Mouse (Mus musculus): ENCODE results near the gene Tnnt2. TPM values are rescaled to one million over a fixed set of nuclear protein-coding genes. Genes with fewer than 3 reads are reported as not detected.

Gene Tnnt2
- polyA plus RNA-seq, 1 experiment = 0.56 TPM

DNA sequence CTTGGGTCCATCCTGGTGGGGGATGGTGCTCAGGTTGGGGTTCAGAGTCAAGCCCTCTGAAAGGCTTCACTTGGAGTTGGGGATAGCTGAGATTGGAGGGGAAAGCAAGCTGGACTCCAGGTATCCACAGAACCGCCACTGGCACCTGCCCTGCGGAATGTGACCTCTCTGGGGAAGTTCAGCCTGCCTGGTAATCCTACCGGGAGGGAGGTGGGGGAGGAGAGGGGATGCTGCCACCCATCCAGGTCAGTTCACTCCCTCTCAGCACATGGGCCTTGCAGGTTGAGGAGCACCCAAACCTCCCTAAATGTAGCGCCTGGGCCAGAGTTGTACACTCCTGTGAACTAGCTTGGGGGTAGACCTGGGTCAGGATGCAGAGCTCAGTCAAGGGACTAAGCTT, 19.9 kb downstream of the Tnnt2 start:
- no peaks in the 10 kb centered on the region for H3K36me3 ChIP-seq (ENCODE audit: control insufficient read depth, insufficient read depth, low read length)
- H3K27ac ChIP-seq (ENCODE audit: insufficient read depth, low read depth, low read length) = no peak overlapping the region
- H3K4me1 ChIP-seq (ENCODE audit: control insufficient read depth, insufficient read depth, insufficient read length, low read length) = peaks cover 2% of the 10 kb centered on the region; the same call in 1 of the 2 replicates
- TF ChIP-seq CTCF (IDR thresholded peaks at IDR 0.05; ENCODE audit: extremely low read depth, insufficient read length, insufficient replicate concordance, low read depth, low read length) = no peak
- no peak for TF ChIP-seq POLR2A (IDR thresholded peaks at IDR 0.05; ENCODE audit: low read depth, low read length)
- 74% methylated on average over 4 of the region's 4 CpGs for WGBS
- no peaks in the 10 kb centered on the region for H3K27me3 ChIP-seq (ENCODE audit: control insufficient read depth, insufficient read depth, low read length)
- no peak overlapping the region for H3K4me3 ChIP-seq (ENCODE audit: low read depth, low read length)

DNA sequence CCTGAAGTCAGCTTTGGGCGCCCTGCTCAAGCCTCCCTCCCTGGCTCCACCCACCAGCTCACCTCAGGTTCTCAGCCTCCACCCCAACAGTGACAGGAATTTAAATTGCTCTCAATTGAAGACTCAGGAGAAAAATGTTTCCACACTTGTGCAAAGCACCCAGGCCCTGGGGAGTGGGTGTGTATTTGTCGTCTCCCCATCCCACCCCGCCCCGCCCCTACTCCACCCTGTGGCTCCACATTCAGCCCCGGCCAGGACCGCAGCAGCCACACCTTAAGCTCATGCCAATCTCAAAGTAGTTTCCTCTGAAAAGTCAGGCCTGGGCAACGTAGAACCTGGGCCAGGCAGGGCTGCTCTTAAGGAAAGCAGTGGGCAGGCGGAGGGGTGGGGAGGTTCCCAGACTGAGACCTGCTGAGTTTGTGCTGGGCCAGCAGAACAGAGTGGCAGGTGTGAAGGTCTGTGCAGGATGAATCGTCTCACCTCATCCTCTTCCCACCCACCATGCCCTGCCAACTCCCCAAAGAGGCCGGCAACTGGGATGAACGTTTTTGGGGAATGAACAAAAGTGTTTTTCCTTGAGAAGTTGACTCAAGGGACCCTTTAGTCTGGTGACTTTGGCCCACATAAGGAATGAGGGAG, 21.1 kb downstream of the Tnnt2 start:
- TF ChIP-seq POLR2A (IDR thresholded peaks at IDR 0.05; ENCODE audit: low read depth, low read length) (no peak), CTCF (IDR thresholded peaks at IDR 0.05; ENCODE audit: extremely low read depth, insufficient read length, insufficient replicate concordance, low read depth, low read length) (no peak)
- Histone ChIP-seq H3K27ac (ENCODE audit: insufficient read depth, low read depth, low read length) (no peak overlapping the region), H3K36me3 (ENCODE audit: control insufficient read depth, insufficient read depth, low read length) (no peaks in the 10 kb centered on the region), H3K4me1 (ENCODE audit: control insufficient read depth, insufficient read depth, insufficient read length, low read length) (peaks cover 2% of the 10 kb centered on the region; the same call in 1 of the 2 replicates), H3K4me3 (ENCODE audit: low read depth, low read length) (no peak overlapping the region), H3K27me3 (ENCODE audit: control insufficient read depth, insufficient read depth, low read length) (no peaks in the 10 kb centered on the region)
- 41% methylated on average over 11 of the region's 11 CpGs for WGBS

DNA sequence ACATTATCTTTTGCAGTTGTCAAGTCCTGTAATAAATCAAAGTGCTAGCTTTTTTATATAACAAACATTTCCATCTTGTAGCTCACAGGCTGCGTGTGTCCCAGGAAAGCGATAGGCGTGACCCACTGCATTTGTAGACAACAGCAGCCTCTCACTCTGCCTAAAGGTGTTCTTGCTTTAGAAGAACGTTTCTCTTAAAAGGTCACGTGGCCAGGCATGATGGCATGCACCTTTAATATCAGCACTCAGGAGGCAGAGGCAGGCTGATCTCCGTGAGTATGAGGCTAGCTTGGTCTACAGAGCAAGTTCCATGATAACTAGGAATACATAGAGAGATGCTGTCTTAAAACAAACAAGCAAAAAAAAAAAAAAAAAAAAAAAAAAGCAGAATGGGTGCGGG, 22.4 kb downstream of the Tnnt2 start:
- Histone ChIP-seq H3K36me3 (ENCODE audit: control insufficient read depth, insufficient read depth, low read length) (no peaks in the 10 kb centered on the region), H3K27me3 (ENCODE audit: control insufficient read depth, insufficient read depth, low read length) (no peaks in the 10 kb centered on the region), H3K27ac (ENCODE audit: insufficient read depth, low read depth, low read length) (no peak overlapping the region), H3K4me1 (ENCODE audit: control insufficient read depth, insufficient read depth, insufficient read length, low read length) (no peaks in the 10 kb centered on the region; the same call in 1 of the 2 replicates), H3K4me3 (ENCODE audit: low read depth, low read length) (no peak overlapping the region)
- TF ChIP-seq POLR2A (IDR thresholded peaks at IDR 0.05; ENCODE audit: low read depth, low read length) (no peak), CTCF (IDR thresholded peaks at IDR 0.05; ENCODE audit: extremely low read depth, insufficient read length, insufficient replicate concordance, low read depth, low read length) (no peak)
- WGBS = 75% methylated on average over 7 of the region's 7 CpGs

DNA sequence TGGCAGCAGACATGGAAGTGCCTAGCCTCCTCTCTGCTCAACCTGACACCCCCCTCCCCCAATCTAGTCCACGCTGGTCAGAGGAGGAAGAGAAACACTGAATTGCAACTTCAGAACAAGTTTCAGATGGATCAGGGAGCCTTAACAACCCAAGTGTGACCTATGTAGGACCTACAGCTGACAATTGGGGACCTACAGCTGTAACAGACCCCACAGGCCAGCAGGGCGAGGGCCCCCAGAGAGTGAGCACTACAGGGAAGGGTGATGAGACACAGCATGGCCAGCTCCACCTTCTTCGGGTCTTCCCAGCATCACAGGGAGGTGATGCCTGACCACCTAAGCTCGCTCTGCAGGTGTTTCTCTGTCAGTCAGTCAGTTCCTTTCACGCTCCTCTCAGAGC, 24.9 kb downstream of the Tnnt2 start:
- Histone ChIP-seq H3K4me3 (ENCODE audit: low read depth, low read length) (no peak overlapping the region), H3K36me3 (ENCODE audit: control insufficient read depth, insufficient read depth, low read length) (no peaks in the 10 kb centered on the region), H3K27ac (ENCODE audit: insufficient read depth, low read depth, low read length) (no peak overlapping the region), H3K27me3 (ENCODE audit: control insufficient read depth, insufficient read depth, low read length) (no peaks in the 10 kb centered on the region), H3K4me1 (ENCODE audit: control insufficient read depth, insufficient read depth, insufficient read length, low read length) (no peaks in the 10 kb centered on the region; the same call in 1 of the 2 replicates)
- WGBS = 79% methylated on average over 5 of the region's 5 CpGs
- TF ChIP-seq CTCF (IDR thresholded peaks at IDR 0.05; ENCODE audit: extremely low read depth, insufficient read length, insufficient replicate concordance, low read depth, low read length) (no peak), POLR2A (IDR thresholded peaks at IDR 0.05; ENCODE audit: low read depth, low read length) (no peak)

DNA sequence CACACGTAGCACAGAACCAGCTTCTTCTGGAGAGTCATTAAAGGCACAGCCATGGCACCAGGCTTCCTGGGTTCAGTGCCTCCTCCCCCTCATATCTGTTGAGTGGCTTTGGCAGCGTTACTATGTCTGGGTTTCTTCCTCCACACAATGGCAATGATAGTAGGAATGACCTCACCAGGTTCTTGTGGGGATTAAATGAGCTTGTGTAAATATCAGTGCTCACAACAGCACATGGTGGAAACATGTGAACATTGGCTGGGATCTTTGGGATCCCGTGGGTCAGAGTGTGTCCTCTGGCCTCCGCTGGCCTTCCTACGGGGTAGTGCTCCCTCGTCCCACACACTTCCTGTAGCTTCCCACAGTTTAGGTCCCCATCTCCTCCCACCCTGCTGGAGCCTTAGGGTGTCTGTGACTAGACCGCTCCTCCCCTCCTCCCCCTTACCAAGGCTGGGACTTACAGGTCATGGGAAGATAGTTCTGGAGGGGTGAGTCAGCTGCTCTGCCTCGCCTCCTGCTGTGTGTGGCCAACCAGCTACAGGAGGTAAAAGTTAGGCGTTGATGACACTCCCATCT, 25.9 kb downstream of the Tnnt2 start:
- no peaks in the 10 kb centered on the region for H3K27me3 ChIP-seq (ENCODE audit: control insufficient read depth, insufficient read depth, low read length)
- 47% methylated on average over 9 of the region's 9 CpGs for WGBS
- no peak overlapping the region for H3K4me3 ChIP-seq (ENCODE audit: low read depth, low read length)
- no peaks in the 10 kb centered on the region for H3K36me3 ChIP-seq (ENCODE audit: control insufficient read depth, insufficient read depth, low read length)
- no peak overlapping the region for H3K27ac ChIP-seq (ENCODE audit: insufficient read depth, low read depth, low read length)
- H3K4me1 ChIP-seq (ENCODE audit: control insufficient read depth, insufficient read depth, insufficient read length, low read length) = no peaks in the 10 kb centered on the region; the same call in 1 of the 2 replicates
- TF ChIP-seq CTCF (IDR thresholded peaks at IDR 0.05; ENCODE audit: extremely low read depth, insufficient read length, insufficient replicate concordance, low read depth, low read length) (no peak), POLR2A (IDR thresholded peaks at IDR 0.05; ENCODE audit: low read depth, low read length) (no peak)

DNA sequence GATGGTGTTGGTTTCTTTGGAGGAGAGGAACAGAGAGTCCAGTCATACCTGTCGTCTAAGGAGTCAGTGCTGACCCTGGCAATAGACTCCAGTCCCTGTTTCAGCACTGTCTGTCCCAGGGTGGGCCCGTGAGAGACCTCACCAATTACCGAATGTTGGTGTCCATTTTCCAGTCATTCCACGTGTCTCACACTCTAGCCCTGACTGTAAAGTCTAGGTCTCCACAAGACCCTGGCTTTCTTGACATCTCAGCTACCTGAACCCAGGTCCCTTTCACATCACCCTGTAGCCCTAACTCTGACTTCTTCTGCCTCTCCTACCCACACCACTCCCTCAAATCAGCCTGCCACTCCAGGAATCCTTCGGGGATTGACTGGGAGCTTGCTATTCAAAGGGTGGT, 26.4 kb downstream of the Tnnt2 start:
- H3K4me3 ChIP-seq (ENCODE audit: low read depth, low read length) = no peak overlapping the region
- H3K27me3 ChIP-seq (ENCODE audit: control insufficient read depth, insufficient read depth, low read length) = no peaks in the 10 kb centered on the region
- WGBS = 78% methylated on average over 5 of the region's 5 CpGs
- no peaks in the 10 kb centered on the region for H3K4me1 ChIP-seq (ENCODE audit: control insufficient read depth, insufficient read depth, insufficient read length, low read length)
- H3K36me3 ChIP-seq (ENCODE audit: control insufficient read depth, insufficient read depth, low read length) = no peaks in the 10 kb centered on the region
- H3K27ac ChIP-seq (ENCODE audit: insufficient read depth, low read depth, low read length) = no peak overlapping the region
- TF ChIP-seq POLR2A (IDR thresholded peaks at IDR 0.05; ENCODE audit: low read depth, low read length) (no peak), CTCF (IDR thresholded peaks at IDR 0.05; ENCODE audit: extremely low read depth, insufficient read length, insufficient replicate concordance, low read depth, low read length) (no peak)

DNA sequence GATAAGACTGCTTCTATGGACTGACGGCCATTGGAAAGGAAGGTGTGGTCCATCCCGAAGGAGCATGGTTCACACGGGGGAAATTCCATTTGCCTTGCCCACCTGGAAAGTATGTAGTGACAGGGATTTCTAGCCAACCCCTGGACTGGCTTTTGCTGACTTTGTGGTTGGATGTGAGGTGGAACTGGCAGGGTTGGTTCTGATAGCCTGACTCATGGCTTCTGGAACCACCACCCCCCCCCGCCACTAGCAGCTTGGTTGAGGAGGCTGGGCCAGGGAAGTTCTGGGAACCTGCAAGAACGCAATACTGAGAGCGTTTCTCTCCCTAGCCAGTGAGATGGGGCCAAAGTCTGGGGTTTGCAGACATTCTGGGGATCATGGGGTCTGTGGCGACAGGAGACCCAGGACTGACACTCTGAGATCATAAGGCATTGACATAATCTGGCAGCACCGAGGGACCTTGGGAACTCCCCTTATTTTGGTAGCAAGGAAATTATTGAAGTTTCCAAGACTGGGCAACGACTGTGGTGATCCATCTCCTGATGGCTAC, 27.7 kb downstream of the Tnnt2 start:
- TF ChIP-seq CTCF (IDR thresholded peaks at IDR 0.05; ENCODE audit: extremely low read depth, insufficient read length, insufficient replicate concordance, low read depth, low read length) (no peak), POLR2A (IDR thresholded peaks at IDR 0.05; ENCODE audit: low read depth, low read length) (no peak)
- H3K4me1 ChIP-seq (ENCODE audit: control insufficient read depth, insufficient read depth, insufficient read length, low read length) = no peaks in the 10 kb centered on the region
- H3K36me3 ChIP-seq (ENCODE audit: control insufficient read depth, insufficient read depth, low read length) = no peaks in the 10 kb centered on the region
- no peaks in the 10 kb centered on the region for H3K27me3 ChIP-seq (ENCODE audit: control insufficient read depth, insufficient read depth, low read length)
- no peak overlapping the region for H3K4me3 ChIP-seq (ENCODE audit: low read depth, low read length)
- 60% methylated on average over 9 of the region's 9 CpGs for WGBS
- no peak overlapping the region for H3K27ac ChIP-seq (ENCODE audit: insufficient read depth, low read depth, low read length)
